7 mouse cellular contexts compared by ENCODE assay signal in genomic region chr13:21441207-21441572, GRCm38 (mm10). TPM values are rescaled to one million over a fixed set of nuclear protein-coding genes. Genes with fewer than 3 reads are reported as not detected.
DNase-seq lines count a peak whose midpoint lies in the region; ATAC-seq and TF ChIP-seq lines count a peak whose summit lies in the region.

No protein-coding gene starts in this region.

- H3K36me3 ChIP-seq in intestine, postnatal 0 days (ENCODE audit: control insufficient read depth, insufficient read depth) = peaks cover 27% of the 10 kb centered on the region
- H3K36me3 ChIP-seq in neural tube, embryonic 15.5 days = peaks cover 36% of the 10 kb centered on the region

- H3K4me2 ChIP-seq in intestine, postnatal 0 days (replicated peaks; ENCODE audit: low read depth) = peak overlapping the region; percentile 88
- H3K4me2 ChIP-seq in neural tube, embryonic 15.5 days = peak overlapping the region; percentile 78

- ATAC-seq in intestine, postnatal 0 days = no peak
- ATAC-seq in neural tube, embryonic 15.5 days (ENCODE audit: low FRiP score) = peak; percentile 36; the same call in 1 of the 2 replicates
- no peak for ATAC-seq in CD4-positive, CD25-positive, alpha-beta regulatory T cell, adult 4 months

- no peak overlapping the region for H3K27ac ChIP-seq in embryonic fibroblast, embryonic 13.5 days (ENCODE audit: insufficient read depth, low read length)
- H3K27ac ChIP-seq in intestine, postnatal 0 days (ENCODE audit: low read depth, low read length) = peak overlapping the region; percentile 62; the same call in 1 of the 2 replicates
- peak overlapping the region; percentile 83 for H3K27ac ChIP-seq in neural tube, embryonic 15.5 days (replicated peaks)

- 17% methylated on average over 10 of the region's 10 CpGs for WGBS in lung, adult 2 months
- 20% methylated on average over 10 of the region's 10 CpGs for WGBS in intestine, postnatal 0 days
- 16% methylated on average over 10 of the region's 10 CpGs for WGBS in neural tube, embryonic 15.5 days

- no peak for TF ChIP-seq POLR2A in lung, adult 2 months (IDR thresholded peaks at IDR 0.05; ENCODE audit: borderline replicate concordance, extremely low read depth, low read depth, low read length)
- TF ChIP-seq POLR2A in embryonic fibroblast, embryonic 13.5 days (IDR thresholded peaks at IDR 0.05; ENCODE audit: low read depth, low read length) = no peak

- H3K9ac ChIP-seq in intestine, postnatal 0 days (ENCODE audit: low read depth, low read length) = peak overlapping the region; percentile 68; the same call in 1 of the 2 replicates
- peak overlapping the region; percentile 66 for H3K9ac ChIP-seq in neural tube, embryonic 15.5 days (replicated peaks)

- H3K9me3 ChIP-seq in intestine, postnatal 0 days (ENCODE audit: control insufficient read depth) = no peaks in the 10 kb centered on the region
- no peaks in the 10 kb centered on the region for H3K9me3 ChIP-seq in neural tube, embryonic 15.5 days (replicated peaks)

- DNase-seq in lung, adult 2 months = no peak
- DNase-seq in lung, postnatal 4 days = no peak
- no peak for DNase-seq in cerebellum, postnatal 36 days

- no peak for TF ChIP-seq CTCF in lung, adult 2 months (IDR thresholded peaks at IDR 0.05; ENCODE audit: insufficient read depth, low read length)
- no peak for TF ChIP-seq CTCF in embryonic fibroblast, embryonic 13.5 days (IDR thresholded peaks at IDR 0.05; ENCODE audit: borderline replicate concordance, insufficient read depth, low read length)
- TF ChIP-seq CTCF in intestine, postnatal 0 days (IDR thresholded peaks at IDR 0.05; ENCODE audit: low read depth) = no peak

- H3K4me3 ChIP-seq in lung, adult 2 months (replicated peaks; ENCODE audit: extremely low read depth, low read depth, low read length) = peak overlapping the region; percentile 66
- peak overlapping the region; percentile 48 for H3K4me3 ChIP-seq in embryonic fibroblast, embryonic 13.5 days (ENCODE audit: insufficient read depth, low read length)
- H3K4me3 ChIP-seq in intestine, postnatal 0 days (ENCODE audit: low read depth, low read length) = peak overlapping the region; percentile 63
- peak overlapping the region; percentile 62 for H3K4me3 ChIP-seq in neural tube, embryonic 15.5 days (replicated peaks)

- no peaks in the 10 kb centered on the region for H3K27me3 ChIP-seq in intestine, postnatal 0 days (replicated peaks; ENCODE audit: control insufficient read depth, insufficient read depth, low read length)
- H3K27me3 ChIP-seq in neural tube, embryonic 15.5 days (replicated peaks) = no peaks in the 10 kb centered on the region

- peaks cover 5% of the 10 kb centered on the region for H3K4me1 ChIP-seq in lung, adult 2 months (ENCODE audit: control insufficient read depth, insufficient read depth, low read length)
- H3K4me1 ChIP-seq in embryonic fibroblast, embryonic 13.5 days (ENCODE audit: control insufficient read depth, insufficient read depth, low read length) = no peaks in the 10 kb centered on the region
- H3K4me1 ChIP-seq in intestine, postnatal 0 days (replicated peaks; ENCODE audit: control insufficient read depth, insufficient read depth, low read length) = 0 out of 2 replicates have a peak, but pooled peaks cover 2% of the 10 kb centered on the region
- H3K4me1 ChIP-seq in neural tube, embryonic 15.5 days = peaks cover 15% of the 10 kb centered on the region

RNA-seq across cellular contexts. Expression of gene Pgbd1, which starts 0.3 kb away (rescaled TPM):
- 0.31 and 0.73 TPM in 2 replicates for polyA plus RNA-seq in lung, adult 2 months (2012; rRNA removed)
- 0.77 and 0.92 TPM in 2 replicates for polyA plus RNA-seq in embryonic fibroblast, embryonic 13.5 days (2011; ENCODE audit: insufficient read length, low read depth, missing spikeins)
- 0.47 and 0.60 TPM in 2 replicates for polyA plus RNA-seq in intestine, postnatal 0 days (2015; fragmentation: Nextera tagmentation; extraction: Ambion mirVana)
- polyA plus RNA-seq in neural tube, embryonic 15.5 days (2015; fragmentation: Nextera tagmentation; extraction: Ambion mirVana) = 3.0 and 3.1 TPM in 2 replicates
- polyA plus RNA-seq in CD4-positive, CD25-positive, alpha-beta regulatory T cell, adult 4 months (2017; shearing (Covaris generic)) = 1 to 10 TPM; 1.3 to 1.7 TPM

RNA-seq across cellular contexts. Expression of gene Zscan26, which starts 12.3 kb away (rescaled TPM):
- 12.9 and 21.4 TPM in 2 replicates for polyA plus RNA-seq in lung, adult 2 months (2012; rRNA removed)
- polyA plus RNA-seq in embryonic fibroblast, embryonic 13.5 days (2011; ENCODE audit: insufficient read length, low read depth, missing spikeins) = 28.1 and 38.0 TPM in 2 replicates
- polyA plus RNA-seq in intestine, postnatal 0 days (2015; fragmentation: Nextera tagmentation; extraction: Ambion mirVana) = 11.4 and 14.7 TPM in 2 replicates
- polyA plus RNA-seq in neural tube, embryonic 15.5 days (2015; fragmentation: Nextera tagmentation; extraction: Ambion mirVana) = 25.7 TPM in 2 replicates
- 10 to 100 TPM; 78.3 to 80.7 TPM for polyA plus RNA-seq in CD4-positive, CD25-positive, alpha-beta regulatory T cell, adult 4 months (2017; shearing (Covaris generic))

RNA-seq across cellular contexts. Expression of gene Nkapl, which starts 27.1 kb away (rescaled TPM):
- 0.82 and 0.89 TPM in 2 replicates for polyA plus RNA-seq in lung, adult 2 months (2012; rRNA removed)
- polyA plus RNA-seq in embryonic fibroblast, embryonic 13.5 days (2011; ENCODE audit: insufficient read length, low read depth, missing spikeins) = 0.78 and 1.4 TPM in 2 replicates
- 2.1 and 2.7 TPM in 2 replicates for polyA plus RNA-seq in intestine, postnatal 0 days (2015; fragmentation: Nextera tagmentation; extraction: Ambion mirVana)
- 3.0 TPM in 2 replicates for polyA plus RNA-seq in neural tube, embryonic 15.5 days (2015; fragmentation: Nextera tagmentation; extraction: Ambion mirVana)
- polyA plus RNA-seq in CD4-positive, CD25-positive, alpha-beta regulatory T cell, adult 4 months (2017; shearing (Covaris generic)) = under 1 TPM in 1 of 2 experiments, not detected in 1; 0.36 TPM

RNA-seq across cellular contexts. Expression of gene Zkscan4, which starts 37.5 kb away (rescaled TPM):
- polyA plus RNA-seq in lung, adult 2 months (2012; rRNA removed) = 1.2 and 1.7 TPM in 2 replicates
- 0.58 and 1.0 TPM in 2 replicates for polyA plus RNA-seq in embryonic fibroblast, embryonic 13.5 days (2011; ENCODE audit: insufficient read length, low read depth, missing spikeins)
- 1.4 and 2.3 TPM in 2 replicates for polyA plus RNA-seq in intestine, postnatal 0 days (2015; fragmentation: Nextera tagmentation; extraction: Ambion mirVana)
- polyA plus RNA-seq in neural tube, embryonic 15.5 days (2015; fragmentation: Nextera tagmentation; extraction: Ambion mirVana) = 8.7 and 10.0 TPM in 2 replicates
- polyA plus RNA-seq in CD4-positive, CD25-positive, alpha-beta regulatory T cell, adult 4 months (2017; shearing (Covaris generic)) = not detected

RNA-seq across cellular contexts. Expression of gene Gm10065, which starts 38.1 kb away (rescaled TPM):
- polyA plus RNA-seq in lung, adult 2 months (2012; rRNA removed) = not detected in 2 replicates
- polyA plus RNA-seq in embryonic fibroblast, embryonic 13.5 days (2011; ENCODE audit: insufficient read length, low read depth, missing spikeins) = not detected in 2 replicates
- polyA plus RNA-seq in intestine, postnatal 0 days (2015; fragmentation: Nextera tagmentation; extraction: Ambion mirVana) = not detected in 2 replicates
- polyA plus RNA-seq in neural tube, embryonic 15.5 days (2015; fragmentation: Nextera tagmentation; extraction: Ambion mirVana) = not detected in 2 replicates
- not detected for polyA plus RNA-seq in CD4-positive, CD25-positive, alpha-beta regulatory T cell, adult 4 months (2017; shearing (Covaris generic))
